Mouse (Mus musculus) R1 (cell line): ENCODE measurements around the gene Fut2.

Source experiments
- DNase-seq: peaks from one replicate; pipeline ENCODE4 v3.0.0-alpha.2; 2018; ENCODE audit warnings: low read depth, low spot score

Gene Fut2

GRCm38 (mm10) chr7:45605704-45606289 lies 60.4 kb downstream of the Fut2 start:
- no peak for DNase-seq

DNA sequence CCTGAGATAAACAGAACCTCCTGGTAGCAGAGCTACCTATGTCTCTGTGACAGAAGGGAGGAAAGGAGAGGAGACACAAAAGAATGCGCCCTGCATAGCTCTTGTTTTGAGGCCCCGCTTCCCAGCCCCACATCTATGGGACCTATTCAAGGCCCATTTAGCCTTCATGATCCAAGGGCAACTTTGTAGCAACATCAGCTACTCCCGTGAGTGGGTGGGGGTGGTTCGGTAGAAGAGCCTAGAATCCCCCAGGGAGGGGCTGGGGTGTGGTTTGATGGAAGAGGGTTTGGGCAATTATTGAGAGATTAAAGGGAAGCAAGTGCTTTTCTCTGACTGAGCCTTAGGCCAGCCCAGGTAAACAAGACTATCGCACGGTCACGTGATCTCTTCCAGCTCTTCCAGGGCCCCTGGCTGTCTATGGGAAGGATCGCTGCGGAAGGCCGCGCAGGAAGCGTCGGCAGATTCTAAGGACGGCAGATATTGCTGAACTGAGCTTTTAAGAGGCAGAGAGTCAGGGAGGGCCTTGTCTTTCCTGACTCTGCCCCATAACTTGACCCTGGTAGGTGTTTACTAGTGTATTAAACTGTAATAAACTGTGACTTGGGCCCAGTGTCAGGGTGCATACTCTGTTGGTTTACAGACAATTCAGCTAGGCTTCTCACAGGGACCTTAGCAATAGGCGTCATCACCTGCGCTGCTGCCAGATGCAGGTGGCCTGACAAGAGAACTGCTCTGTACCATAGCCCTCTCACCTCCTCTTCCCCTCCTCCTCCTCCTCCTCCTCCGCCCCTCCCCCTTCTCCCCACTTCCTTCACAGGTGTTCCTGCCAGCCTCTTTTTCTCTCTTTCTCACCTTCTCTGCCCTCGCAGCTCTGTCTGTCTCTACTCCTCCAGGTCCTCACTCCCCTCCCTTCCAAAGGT lies 67.0 kb downstream of the Fut2 start:
- DNase-seq: no peak
